Mouse (Mus musculus) thymus, adult 2 months (tissue): Measurements from ENCODE around the gene Pcsk4.

Experiments used
- CTCF ChIP-seq: fragments of 200-500 bp; IDR thresholded peaks from 2 replicates; pipeline ENCODE4 v1.5.1; 2012; ENCODE audit warnings: mild to moderate bottlenecking, control low read depth, low read length, moderate library complexity, borderline replicate concordance; ENCODE audit not compliant: control insufficient read depth, poor library complexity, insufficient read depth; ENCODE audit errors: extremely low read depth
- POLR2A ChIP-seq: fragments of 200-500 bp; IDR thresholded peaks from 2 replicates; pipeline ENCODE4 v1.6.1; 2012; ENCODE audit warnings: mild to moderate bottlenecking, low read length, control low read depth, moderate library complexity; ENCODE audit not compliant: control insufficient read depth, poor library complexity, insufficient read depth; ENCODE audit errors: extremely low read depth

GRCm38 (mm10) chr10:80371983-80372382, 42.7 kb upstream of the Pcsk4 start:
- TF ChIP-seq CTCF (no peak), POLR2A (no peak)
